Comparison of ENCODE assay signal across 22 mouse cellular contexts in the genomic region with DNA sequence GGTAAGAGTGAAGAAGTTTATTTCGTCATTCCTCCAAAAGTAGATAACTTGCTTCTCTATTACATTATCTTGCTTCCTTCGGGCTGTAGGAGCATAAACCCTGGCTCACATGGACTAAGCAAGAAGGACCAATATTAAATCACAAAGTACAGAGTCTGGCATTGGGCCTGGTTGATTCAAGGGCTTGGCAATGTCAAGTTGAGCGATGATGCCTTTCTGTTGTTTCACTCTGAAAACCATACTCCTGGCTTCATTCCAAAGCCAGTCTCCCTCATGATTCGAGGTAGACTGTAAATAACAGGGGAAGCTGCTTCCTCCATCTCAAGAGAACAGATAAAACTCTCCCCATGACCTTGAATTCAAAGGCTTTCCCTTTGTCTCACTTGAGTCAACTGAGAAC. TPM values are rescaled to one million over a fixed set of nuclear protein-coding genes. Genes with fewer than 3 reads are reported as not detected.
A peak's percentile ranks its signal among the peaks of the same experiment; 100 is the strongest.
DNase-seq lines count a peak whose midpoint lies in the region; ATAC-seq and TF ChIP-seq lines count a peak whose summit lies in the region.
"Had no signal": no experiment of that assay in that cellular context is flagged by ENCODE, and none has a peak within 500 bp of the region (broad histone marks: within the 10 kb centered on the region; RNA-seq: fewer than 3 reads in every experiment).

No protein-coding gene starts in this region.

- no peak for DNase-seq in heart, postnatal 14 days
- no peak for DNase-seq in lung, adult 18-20 months
- DNase-seq in adrenal gland, adult 2 months: peak; percentile 86
- no peak for DNase-seq in stomach, postnatal 0 days (ENCODE audit: low spot score)
- DNase-seq in frontal cortex, postnatal 25 days (ENCODE audit: low spot score in 2 of 2): no peak
- DNase-seq: gastrocnemius, postnatal 14 days; heart, adult 2 months; heart, postnatal 10 days; liver, embryonic 13.5 days; lung, postnatal 4 days; retina, postnatal 1 day; right cerebral cortex, postnatal 4 days had no signal

- H3K27ac ChIP-seq in heart, embryonic 13.5 days (replicated peaks): peak overlapping the region; percentile 10
- no peak overlapping the region for H3K27ac ChIP-seq in lung, embryonic 16.5 days (ENCODE audit: low read length)
- no peak overlapping the region for H3K27ac ChIP-seq in stomach, postnatal 0 days (replicated peaks)
- H3K27ac ChIP-seq: forebrain, embryonic 12.5 days; heart, adult 2 months; hindbrain, embryonic 14.5 days; kidney, embryonic 15.5 days; limb, embryonic 13.5 days; liver, embryonic 13.5 days had no signal

- no peaks in the 10 kb centered on the region for H3K9me3 ChIP-seq in heart, embryonic 13.5 days
- H3K9me3 ChIP-seq in lung, embryonic 16.5 days (ENCODE audit: control insufficient read depth, low read length): no peaks in the 10 kb centered on the region
- no peaks in the 10 kb centered on the region for H3K9me3 ChIP-seq in stomach, postnatal 0 days (ENCODE audit: control insufficient read depth, low read length)
- H3K9me3 ChIP-seq: forebrain, embryonic 12.5 days; kidney, embryonic 15.5 days; limb, embryonic 13.5 days; liver, embryonic 13.5 days had no signal

- no peak overlapping the region for H3K4me3 ChIP-seq in heart, embryonic 13.5 days
- no peak overlapping the region for H3K4me3 ChIP-seq in lung, embryonic 16.5 days (ENCODE audit: low read length)
- H3K4me3 ChIP-seq in stomach, postnatal 0 days (ENCODE audit: low read depth, low read length): no peak overlapping the region
- H3K4me3 ChIP-seq: forebrain, embryonic 12.5 days; heart, adult 2 months; kidney, embryonic 15.5 days; limb, embryonic 13.5 days; liver, embryonic 13.5 days had no signal

- no peak overlapping the region for H3K9ac ChIP-seq in heart, embryonic 13.5 days
- H3K9ac ChIP-seq in lung, embryonic 16.5 days (ENCODE audit: low read length): no peak overlapping the region
- H3K9ac ChIP-seq in stomach, postnatal 0 days (ENCODE audit: low read length): no peak overlapping the region
- H3K9ac ChIP-seq: forebrain, embryonic 12.5 days; hindbrain, embryonic 14.5 days; kidney, embryonic 15.5 days; limb, embryonic 13.5 days; liver, embryonic 13.5 days had no signal

- ATAC-seq in heart, embryonic 13.5 days (ENCODE audit: extremely low read depth, insufficient number of reproducible peaks, low FRiP score, low TSS enrichment): no peak
- 0 out of 2 replicates have a peak, but pooled peaks have one; percentile 26 for ATAC-seq in lung, embryonic 16.5 days (ENCODE audit: low read depth)
- ATAC-seq in stomach, postnatal 0 days (ENCODE audit: low FRiP score, low TSS enrichment): 0 out of 2 replicates have a peak, but pooled peaks have one; percentile 35
- ATAC-seq: intestine, postnatal 0 days; Patski had no signal

- whole genome bisulfite sequencing in heart, embryonic 13.5 days: 35% methylated on average over 4 of the region's 4 CpGs
- 45% methylated on average over 4 of the region's 4 CpGs for WGBS in lung, embryonic 16.5 days
- WGBS in stomach, postnatal 0 days: 29% methylated on average over 4 of the region's 4 CpGs

- no peak overlapping the region for H3K4me2 ChIP-seq in heart, embryonic 13.5 days
- H3K4me2 ChIP-seq in lung, embryonic 16.5 days (ENCODE audit: low read depth, low read length): no peak overlapping the region
- no peak overlapping the region for H3K4me2 ChIP-seq in stomach, postnatal 0 days (replicated peaks; ENCODE audit: low read depth)
- H3K4me2 ChIP-seq: forebrain, embryonic 12.5 days; hindbrain, embryonic 14.5 days; kidney, embryonic 15.5 days; limb, embryonic 13.5 days; liver, embryonic 13.5 days had no signal

- no peak for TF ChIP-seq CTCF in stomach, postnatal 0 days (IDR thresholded peaks at IDR 0.05; ENCODE audit: low read depth)

- intact Hi-C loops in heart, postnatal 14 days (cut with DNase I): no loop called here

- peaks cover 46% of the 10 kb centered on the region for H3K4me1 ChIP-seq in heart, embryonic 13.5 days
- H3K4me1 ChIP-seq in lung, embryonic 16.5 days (replicated peaks; ENCODE audit: control insufficient read depth, insufficient read depth, low read length): no peaks in the 10 kb centered on the region
- no peaks in the 10 kb centered on the region for H3K4me1 ChIP-seq in stomach, postnatal 0 days (replicated peaks; ENCODE audit: control insufficient read depth, insufficient read depth)
- H3K4me1 ChIP-seq: forebrain, embryonic 12.5 days; kidney, embryonic 15.5 days; liver, embryonic 13.5 days had no signal

- no peaks in the 10 kb centered on the region for H3K36me3 ChIP-seq in heart, embryonic 13.5 days
- no peaks in the 10 kb centered on the region for H3K36me3 ChIP-seq in lung, embryonic 16.5 days (ENCODE audit: control insufficient read depth, insufficient read depth, low read length)
- no peaks in the 10 kb centered on the region for H3K36me3 ChIP-seq in stomach, postnatal 0 days (ENCODE audit: control insufficient read depth, insufficient read depth, low read length)
- H3K36me3 ChIP-seq: forebrain, embryonic 12.5 days; kidney, embryonic 15.5 days; limb, embryonic 13.5 days; liver, embryonic 13.5 days had no signal

- TF ChIP-seq EP300 in stomach, postnatal 0 days (optimal IDR thresholded peaks at IDR 0.05): no peak

- no peaks in the 10 kb centered on the region for H3K27me3 ChIP-seq in heart, embryonic 13.5 days (replicated peaks)
- no peaks in the 10 kb centered on the region for H3K27me3 ChIP-seq in lung, embryonic 16.5 days (ENCODE audit: control insufficient read depth, insufficient read depth, low read depth, low read length)
- no peaks in the 10 kb centered on the region for H3K27me3 ChIP-seq in stomach, postnatal 0 days (ENCODE audit: control insufficient read depth, insufficient read depth, low read length)
- H3K27me3 ChIP-seq: forebrain, embryonic 12.5 days; kidney, embryonic 15.5 days; limb, embryonic 13.5 days; liver, embryonic 13.5 days; Patski had no signal

RNA-seq across cellular contexts. Expression of gene Snap25, which starts 23.8 kb away (rescaled TPM):
- polyA plus RNA-seq in heart, embryonic 13.5 days (2015; fragmentation: Nextera tagmentation; extraction: Ambion mirVana): 0.52 and 0.82 TPM in 2 replicates
- total RNA-seq in heart, postnatal 14 days (2021): under 1 TPM in 1 of 2 experiments, not detected in 1; 0.33 TPM
- 1.4 and 2.0 TPM in 2 replicates for polyA plus RNA-seq in lung, embryonic 16.5 days (2015; fragmentation: Nextera tagmentation; extraction: Ambion mirVana)
- 10 to 100 TPM; 27.5 to 53.2 TPM for total RNA-seq in adrenal gland, adult 2 months (2021)
- polyA plus RNA-seq in adrenal gland, adult 2 months (2012; rRNA removed): 9.4 and 11.3 TPM in 2 replicates
- 8.5 and 10.8 TPM in 2 replicates for polyA plus RNA-seq in stomach, postnatal 0 days (2015; fragmentation: Nextera tagmentation; extraction: Ambion mirVana)
- total RNA-seq: neutrophil, adult 5-6 weeks had no signal
- polyA plus RNA-seq: C2C12, Patski had no signal
